Mouse (Mus musculus): ENCODE data around the gene Tcte2. TPM values are rescaled to one million over a fixed set of nuclear protein-coding genes. Genes with fewer than 3 reads are reported as not detected.

Tcte2 gene
- polyA plus RNA-seq, 1 experiment: 0.97 TPM

GRCm38 (mm10) chr17:13687086-13687485 is 74.5 kb downstream of the Tcte2 start:
- Histone ChIP-seq H3K36me3 (ENCODE audit: control insufficient read depth, insufficient read depth) (no peaks in the 10 kb centered on the region), H3K4me3 (no peak overlapping the region), H3K4me2 (ENCODE audit: low read depth) (no peak overlapping the region), H3K27me3 (ENCODE audit: control insufficient read depth, insufficient read depth, insufficient read length) (no peaks in the 10 kb centered on the region), H3K79me2 (ENCODE audit: control insufficient read depth, insufficient read depth) (no peaks in the 10 kb centered on the region), H3ac (ENCODE audit: control insufficient read depth, insufficient read length) (no peak overlapping the region)
- no peak for TF ChIP-seq POLR2A (IDR thresholded peaks at IDR 0.05; ENCODE audit: insufficient read length, low read depth)
- TF ChIP-seq TCF12 (IDR thresholded peaks at IDR 0.05; ENCODE audit: insufficient read depth, poor library complexity, severe bottlenecking): no peak
- TF ChIP-seq MYOD1 (IDR thresholded peaks at IDR 0.05; ENCODE audit: control insufficient read depth in 1 of 3, insufficient read length in 2 of 3, low read depth in 2 of 3): no peak
- TF ChIP-seq POLR2AphosphoS2 (IDR thresholded peaks at IDR 0.05; ENCODE audit: insufficient read length, low read depth): no peak
- TF ChIP-seq TCF3 (IDR thresholded peaks at IDR 0.05; ENCODE audit: insufficient read length, low read depth): no peak
- TF ChIP-seq USF1 (IDR thresholded peaks at IDR 0.05; ENCODE audit: low read depth): no peak
- TF ChIP-seq MYOG (IDR thresholded peaks at IDR 0.05; ENCODE audit: control insufficient read depth in 1 of 3, insufficient read depth in 1 of 3, insufficient read length in 2 of 3, low read depth in 2 of 3): no peak
- no peak for TF ChIP-seq SRF (IDR thresholded peaks at IDR 0.05; ENCODE audit: control insufficient read depth, insufficient read length, low read depth)
- no peak for TF ChIP-seq MAX (IDR thresholded peaks at IDR 0.05; ENCODE audit: low read depth)
- no peak for TF ChIP-seq REST (IDR thresholded peaks at IDR 0.05; ENCODE audit: insufficient read depth, insufficient read length)
- no peak for TF ChIP-seq E2F4 (IDR thresholded peaks at IDR 0.05; ENCODE audit: insufficient read depth)
- no peak for TF ChIP-seq CEBPB (IDR thresholded peaks at IDR 0.05; ENCODE audit: insufficient read depth, poor library complexity, severe bottlenecking)

- Histone ChIP-seq H3K79me2 (ENCODE audit: control insufficient read depth, insufficient read depth) (no peaks in the 10 kb centered on the region), H3K4me3 (no peak overlapping the region), H3ac (ENCODE audit: control insufficient read depth, insufficient read length) (no peak overlapping the region), H3K36me3 (ENCODE audit: control insufficient read depth, insufficient read depth) (no peaks in the 10 kb centered on the region), H3K4me2 (ENCODE audit: low read depth) (peak overlapping the region; percentile 19), H3K27me3 (ENCODE audit: control insufficient read depth, insufficient read depth, insufficient read length) (no peaks in the 10 kb centered on the region)
- no peak for TF ChIP-seq MAX (IDR thresholded peaks at IDR 0.05; ENCODE audit: low read depth)
- TF ChIP-seq POLR2A (IDR thresholded peaks at IDR 0.05; ENCODE audit: insufficient read length, low read depth): no peak
- TF ChIP-seq CEBPB (IDR thresholded peaks at IDR 0.05; ENCODE audit: insufficient read depth, poor library complexity, severe bottlenecking): no peak
- TF ChIP-seq USF1 (IDR thresholded peaks at IDR 0.05; ENCODE audit: low read depth): no peak
- TF ChIP-seq MYOD1 (IDR thresholded peaks at IDR 0.05; ENCODE audit: control insufficient read depth in 1 of 3, insufficient read length in 2 of 3, low read depth in 2 of 3): no peak
- TF ChIP-seq POLR2AphosphoS2 (IDR thresholded peaks at IDR 0.05; ENCODE audit: insufficient read length, low read depth): no peak
- no peak for TF ChIP-seq REST (IDR thresholded peaks at IDR 0.05; ENCODE audit: insufficient read depth, insufficient read length)
- no peak for TF ChIP-seq SRF (IDR thresholded peaks at IDR 0.05; ENCODE audit: control insufficient read depth, insufficient read length, low read depth)
- TF ChIP-seq MYOG (IDR thresholded peaks at IDR 0.05; ENCODE audit: control insufficient read depth in 1 of 3, insufficient read depth in 1 of 3, insufficient read length in 2 of 3, low read depth in 2 of 3): no peak
- TF ChIP-seq TCF12 (IDR thresholded peaks at IDR 0.05; ENCODE audit: insufficient read depth, poor library complexity, severe bottlenecking): no peak
- TF ChIP-seq E2F4 (IDR thresholded peaks at IDR 0.05; ENCODE audit: insufficient read depth): no peak
- no peak for TF ChIP-seq TCF3 (IDR thresholded peaks at IDR 0.05; ENCODE audit: insufficient read length, low read depth)
These were observed 76.0 kb downstream of the Tcte2 start for GRCm38 (mm10) chr17:13685621-13686020.

- no peaks in the 10 kb centered on the region for H3K79me2 ChIP-seq (ENCODE audit: control insufficient read depth, insufficient read depth)
- H3K4me3 ChIP-seq: peak overlapping the region; percentile 43
- H3K36me3 ChIP-seq (ENCODE audit: control insufficient read depth, insufficient read depth): no peaks in the 10 kb centered on the region
- no peak for TF ChIP-seq E2F4 (IDR thresholded peaks at IDR 0.05; ENCODE audit: insufficient read depth)
- TF ChIP-seq USF1 (IDR thresholded peaks at IDR 0.05; ENCODE audit: low read depth): no peak
- no peak for TF ChIP-seq POLR2AphosphoS2 (IDR thresholded peaks at IDR 0.05; ENCODE audit: insufficient read length, low read depth)
- no peak for TF ChIP-seq TCF12 (IDR thresholded peaks at IDR 0.05; ENCODE audit: insufficient read depth, poor library complexity, severe bottlenecking)
- no peak for TF ChIP-seq MYOG (IDR thresholded peaks at IDR 0.05; ENCODE audit: control insufficient read depth in 1 of 3, insufficient read depth in 1 of 3, insufficient read length in 2 of 3, low read depth in 2 of 3)
- no peak for TF ChIP-seq POLR2A (IDR thresholded peaks at IDR 0.05; ENCODE audit: insufficient read length, low read depth)
- no peak for TF ChIP-seq TCF3 (IDR thresholded peaks at IDR 0.05; ENCODE audit: insufficient read length, low read depth)
- H3ac ChIP-seq (ENCODE audit: control insufficient read depth, insufficient read length): no peak overlapping the region
- H3K27me3 ChIP-seq (ENCODE audit: control insufficient read depth, insufficient read depth, insufficient read length): no peaks in the 10 kb centered on the region
- peak overlapping the region; percentile 69 for H3K4me2 ChIP-seq (ENCODE audit: low read depth)
These were observed 77.4 kb downstream of the Tcte2 start for GRCm38 (mm10) chr17:13684256-13684655.

- peak overlapping the region; percentile 16 for H3ac ChIP-seq (ENCODE audit: control insufficient read depth, insufficient read length)
- no peaks in the 10 kb centered on the region for H3K36me3 ChIP-seq (ENCODE audit: control insufficient read depth, insufficient read depth)
- H3K79me2 ChIP-seq (ENCODE audit: control insufficient read depth, insufficient read depth): no peaks in the 10 kb centered on the region
- no peaks in the 10 kb centered on the region for H3K27me3 ChIP-seq (ENCODE audit: control insufficient read depth, insufficient read depth, insufficient read length)
- peak overlapping the region; percentile 69 for H3K4me2 ChIP-seq (ENCODE audit: low read depth)
- peak overlapping the region; percentile 43 for H3K4me3 ChIP-seq
- TF ChIP-seq USF1 (IDR thresholded peaks at IDR 0.05; ENCODE audit: low read depth) (no peak), MAX (IDR thresholded peaks at IDR 0.05; ENCODE audit: low read depth) (no peak), REST (IDR thresholded peaks at IDR 0.05; ENCODE audit: insufficient read depth, insufficient read length) (no peak), CEBPB (IDR thresholded peaks at IDR 0.05; ENCODE audit: insufficient read depth, poor library complexity, severe bottlenecking) (no peak), POLR2AphosphoS2 (IDR thresholded peaks at IDR 0.05; ENCODE audit: insufficient read length, low read depth) (no peak), SRF (IDR thresholded peaks at IDR 0.05; ENCODE audit: control insufficient read depth, insufficient read length, low read depth) (no peak), E2F4 (IDR thresholded peaks at IDR 0.05; ENCODE audit: insufficient read depth) (no peak), TCF12 (IDR thresholded peaks at IDR 0.05; ENCODE audit: insufficient read depth, poor library complexity, severe bottlenecking) (no peak), MYOG (IDR thresholded peaks at IDR 0.05; ENCODE audit: control insufficient read depth in 1 of 3, insufficient read depth in 1 of 3, insufficient read length in 2 of 3, low read depth in 2 of 3) (peak in 1 of 3 experiments; percentile 2), POLR2A (IDR thresholded peaks at IDR 0.05; ENCODE audit: insufficient read length, low read depth) (peak; percentile 37), TCF3 (IDR thresholded peaks at IDR 0.05; ENCODE audit: insufficient read length, low read depth) (no peak), MYOD1 (IDR thresholded peaks at IDR 0.05; ENCODE audit: control insufficient read depth in 1 of 3, insufficient read length in 2 of 3, low read depth in 2 of 3) (no peak)
These were observed 78.0 kb downstream of the Tcte2 start for GRCm38 (mm10) chr17:13683411-13684174.
